In genomic region chr10:128935826-128936440, GRCm38 (mm10) we compare ENCODE assay signal across 1 mouse cellular context.
TF ChIP-seq lines count a peak whose summit lies in the region.

No protein-coding gene starts in this region.

TF ChIP-seq in C2C12, 6 proteins besides CTCF, POLR2A, EP300 and RAD21 (continued from another document):
- no peak for TF ChIP-seq MYOD1 (IDR thresholded peaks at IDR 0.05; ENCODE audit: control insufficient read depth, insufficient read length, low read depth)
- no peak for TF ChIP-seq MYOG (IDR thresholded peaks at IDR 0.05; ENCODE audit: control insufficient read depth, extremely low read depth, insufficient read length)
- TF ChIP-seq MAX (IDR thresholded peaks at IDR 0.05) = no peak
